Mouse (Mus musculus) skeletal muscle tissue, postnatal 0 days (tissue): ENCODE results near the gene Avpr2. TPM values are rescaled to one million over a fixed set of nuclear protein-coding genes. Genes with fewer than 3 reads are reported as not detected.

Experiments
- polyA plus RNA-seq: library from polyadenylated mRNA; unstranded; fragments of >200 nt; fragmentation: Nextera tagmentation; extraction: Ambion mirVana; gene quantifications from 2 replicates; pipeline ENCODE4 v1.2.1, GENCODE M21; 2015

Avpr2 gene
- 0.10 TPM in 1 of 2 replicates, not detected in the other for polyA plus RNA-seq

GRCm38 (mm10) chrX:73891551-73892152 is at the start of gene Avpr2:
TSS of gene Avpr2 (plus strand) at chrX:73892102.

DNA sequence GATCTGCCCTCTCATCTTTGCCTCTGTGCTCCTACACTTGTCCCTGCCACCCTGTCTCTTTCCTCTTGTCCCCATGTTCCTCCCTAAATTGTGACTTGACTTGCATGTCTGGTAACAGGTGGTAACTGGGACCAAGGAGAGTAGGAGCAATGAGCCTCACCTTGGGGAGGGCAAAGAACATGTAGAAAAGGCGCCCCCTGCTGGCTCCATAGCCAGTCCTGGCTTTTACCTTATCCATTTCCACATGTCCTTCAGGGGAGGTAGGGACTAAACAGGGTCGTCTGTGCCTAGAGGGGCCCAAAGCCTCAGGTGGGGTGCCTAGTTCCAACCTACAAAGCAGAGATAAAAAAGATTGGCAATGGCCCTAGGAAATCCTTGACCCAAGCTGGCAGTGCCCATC is 3.8 kb downstream of the Avpr2 start, which contains the start of gene L1cam:
L1cam (minus strand) TSS at position 387 of the 400 bp plus-strand sequence.

DNA sequence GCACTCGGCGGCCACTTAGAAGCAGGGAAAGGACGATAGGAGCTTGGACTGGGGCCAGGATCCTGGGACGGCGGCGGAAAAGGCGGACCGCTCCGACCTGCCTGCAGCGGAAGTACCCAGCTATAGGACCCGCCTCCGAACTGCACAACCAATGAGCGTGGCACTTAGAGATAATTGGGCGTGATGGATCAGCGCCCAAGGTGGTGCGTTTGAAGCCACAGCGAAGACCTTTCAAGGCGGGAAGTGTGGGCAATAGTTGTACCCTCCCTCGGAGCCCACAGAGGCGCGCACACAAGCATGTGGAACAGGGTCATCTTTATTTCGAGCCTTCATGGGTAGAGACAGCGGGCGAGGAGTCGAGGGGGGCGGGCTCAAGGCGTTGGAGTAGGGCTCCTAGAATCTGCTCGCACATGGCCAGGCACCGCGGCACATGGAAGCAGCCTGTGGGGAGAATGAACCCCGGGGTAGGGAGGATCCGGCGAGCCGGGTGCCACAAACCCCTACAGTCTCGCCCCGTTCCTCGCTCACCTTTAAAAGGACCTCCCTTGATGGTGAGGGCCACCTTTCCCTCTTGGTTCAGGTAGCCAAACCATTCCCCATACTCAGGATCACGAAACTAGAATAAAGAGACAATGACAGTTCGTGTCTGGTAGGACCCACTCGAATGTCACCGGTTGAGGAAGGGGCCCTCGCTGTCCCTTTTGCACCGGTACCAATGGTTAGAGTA is 30.1 kb downstream of the Avpr2 start, which contains the start of the genes Arhgap4 and Naa10:
Arhgap4 (minus strand) TSS at position 48 of the 727 bp plus-strand sequence.
Naa10 (minus strand) TSS at position 122 of the 727 bp plus-strand sequence.

GRCm38 (mm10) chrX:73930402-73931062 is 38.6 kb downstream of the Avpr2 start, which contains the start of gene Renbp:
TSS of gene Renbp (minus strand) at chrX:73930850.

Other genes starting within 250 kb of the Avpr2 start
- gene Pnck, start 232.0 kb upstream of the Avpr2 start, polyA plus RNA-seq = 12.1 and 13.1 TPM in 2 replicates
- 7.4 and 9.1 TPM in 2 replicates for gene Slc6a8, start 219.0 kb upstream of the Avpr2 start, polyA plus RNA-seq
- 128 and 207 TPM in 2 replicates for gene Bcap31, start 175.9 kb upstream of the Avpr2 start, polyA plus RNA-seq
- 16.4 and 17.3 TPM in 2 replicates for gene Abcd1, start 175.5 kb upstream of the Avpr2 start, polyA plus RNA-seq
- gene Plxnb3, start 135.0 kb upstream of the Avpr2 start, polyA plus RNA-seq = 1.3 and 1.6 TPM in 2 replicates
- 218 and 242 TPM in 2 replicates for gene Srpk3, start 117.7 kb upstream of the Avpr2 start, polyA plus RNA-seq
- 282 and 317 TPM in 2 replicates for gene Idh3g, start 105.2 kb upstream of the Avpr2 start, polyA plus RNA-seq
- 163 and 171 TPM in 2 replicates for gene Ssr4, start 105.1 kb upstream of the Avpr2 start, polyA plus RNA-seq
- gene Pdzd4, start 67.1 kb upstream of the Avpr2 start, polyA plus RNA-seq = 0.16 and 0.26 TPM in 2 replicates
- 0.58 and 0.63 TPM in 2 replicates for gene L1cam, start 4.0 kb downstream of the Avpr2 start, polyA plus RNA-seq
- gene Arhgap4, start 29.8 kb downstream of the Avpr2 start, polyA plus RNA-seq = 0.77 and 2.1 TPM in 2 replicates
- gene Naa10, start 29.8 kb downstream of the Avpr2 start, polyA plus RNA-seq = 94.8 and 99.2 TPM in 2 replicates
- gene Renbp, start 38.7 kb downstream of the Avpr2 start, polyA plus RNA-seq = 18.0 and 21.0 TPM in 2 replicates
- gene Hcfc1, start 74.3 kb downstream of the Avpr2 start, polyA plus RNA-seq = 20.1 and 20.3 TPM in 2 replicates
- 37.5 and 40.1 TPM in 2 replicates for gene Irak1, start 131.8 kb downstream of the Avpr2 start, polyA plus RNA-seq
- gene Opn1mw, start 235.4 kb downstream of the Avpr2 start, polyA plus RNA-seq = 0.79 TPM in 1 of 2 replicates, not detected in the other
- gene Mecp2, start 243.3 kb downstream of the Avpr2 start, polyA plus RNA-seq = 14.6 and 14.9 TPM in 2 replicates